Mouse (Mus musculus): ENCODE measurements around the gene Trim52. TPM values are rescaled to one million over a fixed set of nuclear protein-coding genes. Genes with fewer than 3 reads are reported as not detected.

The Trim52 gene
- polyA plus RNA-seq (2012; rRNA removed), result not detected in 2 replicates

DNA sequence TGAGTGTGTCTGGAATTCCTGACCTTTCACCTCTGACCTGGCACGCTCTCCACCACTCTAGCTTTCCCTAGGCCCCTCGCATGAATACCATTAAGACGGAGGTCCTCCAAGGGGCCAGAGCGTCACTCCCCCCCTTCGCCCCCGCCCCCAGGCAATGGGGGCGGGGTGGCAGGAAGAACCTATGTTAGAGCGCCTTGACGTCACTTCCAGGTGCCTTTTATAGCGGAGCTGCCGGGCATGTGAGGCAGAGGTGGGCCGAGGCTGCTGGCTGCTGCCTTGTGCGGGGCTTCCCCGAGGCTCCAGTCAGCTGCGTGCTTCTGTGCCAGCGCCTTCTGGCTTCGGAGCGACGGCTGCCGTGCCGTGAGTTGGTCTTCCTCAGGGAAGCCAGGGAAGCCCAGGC, at the start of gene Trim52:
Trim52 (plus strand) TSS at position 219 of the 400 bp plus-strand sequence.

Other genes starting within 250 kb of the Trim52 start
- gene Spry2, start 209.4 kb upstream of the Trim52 start, polyA plus RNA-seq (2012; rRNA removed), result 5.6 and 6.8 TPM in 2 replicates